Mouse (Mus musculus) adrenal gland, postnatal 4 days (tissue): ENCODE results near the gene Olfr127. TPM values are rescaled to one million over a fixed set of nuclear protein-coding genes. Genes with fewer than 3 reads are reported as not detected.
"Not testable (repeated sequence)": the region's sequence is repeated elsewhere in the genome, so short reads cannot be mapped to it uniquely, and the experiment has no call there.

Source experiments
- DNase-seq, 2 experiments: peaks; one replicate each; pipeline ENCODE4 v3.0.0; 2021 to 2022; ENCODE audit warnings: low spot score in 2 of 2, mixed read lengths in 2 of 2
- long read RNA-seq, 2 experiments: library from polyadenylated mRNA; stranded (forward); transcript quantifications; one replicate each; pipeline ENCODE4 v2.0.0; 2021
- total RNA-seq, 2 experiments: library from RNA; stranded (reverse); gene quantifications; 2 replicates each; pipeline ENCODE4 v1.2.3; 2021

Olfr127 gene
- not detected for total RNA-seq
- long read RNA-seq, experiment 1: 0 reads
- long read RNA-seq, experiment 2: 0 reads

- no peak for DNase-seq
Observed at GRCm38 (mm10) chr17:37900137-37900536, at the start of gene Olfr127. Olfr127 (plus strand) TSS chr17:37900437.

- no peak for DNase-seq
Observed at GRCm38 (mm10) chr17:37863901-37864300, 36.3 kb upstream of the Olfr127 start.

GRCm38 (mm10) chr17:37869676-37870205 lies 30.5 kb upstream of the Olfr127 start:
- no peak for DNase-seq

- no peak for DNase-seq
Observed at GRCm38 (mm10) chr17:37873830-37874229, 26.4 kb upstream of the Olfr127 start.

GRCm38 (mm10) chr17:37906821-37907220 lies 6.6 kb downstream of the Olfr127 start:
- DNase-seq: not testable (repeated sequence)

- DNase-seq: no peak
Observed at GRCm38 (mm10) chr17:37920248-37920647, 20.0 kb downstream of the Olfr127 start, which contains the start of gene Olfr128. Olfr128 (plus strand) TSS chr17:37920548.

- no peak for DNase-seq
Observed at GRCm38 (mm10) chr17:37952979-37953378, 52.7 kb downstream of the Olfr127 start, which contains the start of gene Olfr761. Olfr761 (minus strand) TSS chr17:37953079.

Other genes with a start within 250 kb of the Olfr127 start
- not detected for gene Olfr117, start 236.7 kb upstream of the Olfr127 start, total RNA-seq
- not detected for gene Olfr118, start 233.4 kb upstream of the Olfr127 start, total RNA-seq
- gene Olfr119, start 203.9 kb upstream of the Olfr127 start, total RNA-seq: not detected
- gene Olfr120, start 178.6 kb upstream of the Olfr127 start, total RNA-seq: not detected
- not detected for gene Olfr121, start 151.6 kb upstream of the Olfr127 start, total RNA-seq
- not detected for gene Olfr122, start 131.8 kb upstream of the Olfr127 start, total RNA-seq
- gene Olfr123, start 106.9 kb upstream of the Olfr127 start, total RNA-seq: not detected
- gene Olfr124, start 100.5 kb upstream of the Olfr127 start, total RNA-seq: not detected
- gene Olfr125, start 67.5 kb upstream of the Olfr127 start, total RNA-seq: not detected
- gene Olfr126, start 53.0 kb upstream of the Olfr127 start, total RNA-seq: not detected
- gene Olfr128, start 20.1 kb downstream of the Olfr127 start, total RNA-seq: not detected
- not detected for gene Olfr761, start 52.6 kb downstream of the Olfr127 start, total RNA-seq
- gene Olfr129, start 159.6 kb downstream of the Olfr127 start, total RNA-seq: not detected
- gene Olfr130, start 163.5 kb downstream of the Olfr127 start, total RNA-seq: not detected
- not detected for gene Olfr131, start 188.3 kb downstream of the Olfr127 start, total RNA-seq
- gene Olfr132, start 234.1 kb downstream of the Olfr127 start, total RNA-seq: not detected
- gene Olfr133, start 244.8 kb downstream of the Olfr127 start, total RNA-seq: not detected